Mouse (Mus musculus) cerebellum, postnatal 36 days (tissue): ENCODE data around the gene Bcl2l10.

Experiments used
- DNase-seq, 2 experiments: peaks; one replicate each; pipeline ENCODE4 v3.0.0; 2021 to 2022; ENCODE audit warnings: mixed read lengths in 2 of 2

Bcl2l10 gene

DNA sequence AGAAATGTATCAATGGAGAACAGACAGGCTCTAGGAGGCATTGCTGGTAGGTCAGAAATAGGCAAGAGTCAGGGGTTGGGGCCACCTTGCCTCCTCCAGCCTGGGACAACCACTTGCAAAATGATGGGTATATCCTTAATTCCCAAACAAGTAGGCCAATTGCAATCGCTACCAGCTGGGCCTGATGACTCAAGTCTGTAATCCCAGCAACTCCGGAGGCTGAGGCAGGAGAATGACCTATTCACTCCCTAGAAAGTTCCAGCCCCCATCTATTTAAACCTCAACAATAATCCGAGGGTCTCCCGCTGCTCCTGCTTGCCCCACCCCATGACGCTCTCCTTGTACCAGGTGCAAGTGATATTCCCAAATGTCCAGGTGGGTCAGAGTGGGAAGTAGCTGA lies at the start of gene Bcl2l10:
Gene Bcl2l10, plus strand, starts transcription at position 301 of the 400 bp plus-strand sequence.
- no peak for DNase-seq

- DNase-seq, result no peak
These were observed 48.2 kb upstream of the Bcl2l10 start for GRCm38 (mm10) chr9:75299342-75299741.

DNA sequence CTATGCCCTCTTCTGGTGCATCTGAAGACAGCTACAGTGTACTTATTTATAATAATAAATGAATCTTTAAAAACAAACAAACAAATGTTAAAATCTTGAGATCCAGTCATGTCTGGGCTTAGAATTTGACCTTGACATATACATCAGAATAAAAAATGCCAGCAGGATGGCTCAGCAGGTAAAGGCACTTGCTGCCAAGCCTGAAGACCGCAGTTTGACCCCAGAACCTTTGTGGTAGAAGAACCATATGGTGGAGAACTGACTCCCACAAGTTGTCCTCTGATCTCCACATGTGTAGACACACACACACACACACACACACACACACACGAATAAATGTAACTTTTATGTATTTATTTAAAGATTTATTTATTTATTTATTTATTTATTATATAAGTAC lies 44.5 kb upstream of the Bcl2l10 start:
- DNase-seq, result no peak

DNA sequence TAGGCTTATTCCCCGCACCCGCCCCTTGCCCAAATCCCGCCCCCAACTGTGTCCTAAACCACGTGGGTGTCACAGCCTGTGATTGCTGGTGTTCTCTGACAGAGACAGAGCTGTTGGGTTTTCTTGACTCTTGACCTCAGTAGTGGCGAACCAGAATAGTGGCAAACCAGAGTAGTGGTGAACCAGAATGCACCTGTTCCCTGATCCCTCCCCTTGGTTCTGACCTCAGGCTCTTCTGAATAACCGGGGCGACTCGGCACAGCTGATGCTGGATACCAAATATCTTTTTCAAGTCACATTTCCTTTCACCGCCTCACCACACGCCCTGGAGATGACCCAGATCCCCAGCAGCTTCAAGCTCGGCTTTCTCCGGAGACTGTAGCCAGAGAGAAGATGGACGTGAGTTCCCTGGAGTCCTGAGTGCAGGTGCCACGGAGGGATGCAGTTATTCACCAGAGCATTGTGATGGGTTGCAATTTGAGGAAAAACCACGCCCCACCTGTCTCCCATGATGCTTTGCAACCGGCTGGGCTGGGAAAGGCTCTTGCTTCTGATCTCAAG lies 43.8 kb upstream of the Bcl2l10 start:
- DNase-seq, result peak; percentile 38 to 46

GRCm38 (mm10) chr9:75304286-75304685 lies 43.3 kb upstream of the Bcl2l10 start:
- no peak for DNase-seq

DNA sequence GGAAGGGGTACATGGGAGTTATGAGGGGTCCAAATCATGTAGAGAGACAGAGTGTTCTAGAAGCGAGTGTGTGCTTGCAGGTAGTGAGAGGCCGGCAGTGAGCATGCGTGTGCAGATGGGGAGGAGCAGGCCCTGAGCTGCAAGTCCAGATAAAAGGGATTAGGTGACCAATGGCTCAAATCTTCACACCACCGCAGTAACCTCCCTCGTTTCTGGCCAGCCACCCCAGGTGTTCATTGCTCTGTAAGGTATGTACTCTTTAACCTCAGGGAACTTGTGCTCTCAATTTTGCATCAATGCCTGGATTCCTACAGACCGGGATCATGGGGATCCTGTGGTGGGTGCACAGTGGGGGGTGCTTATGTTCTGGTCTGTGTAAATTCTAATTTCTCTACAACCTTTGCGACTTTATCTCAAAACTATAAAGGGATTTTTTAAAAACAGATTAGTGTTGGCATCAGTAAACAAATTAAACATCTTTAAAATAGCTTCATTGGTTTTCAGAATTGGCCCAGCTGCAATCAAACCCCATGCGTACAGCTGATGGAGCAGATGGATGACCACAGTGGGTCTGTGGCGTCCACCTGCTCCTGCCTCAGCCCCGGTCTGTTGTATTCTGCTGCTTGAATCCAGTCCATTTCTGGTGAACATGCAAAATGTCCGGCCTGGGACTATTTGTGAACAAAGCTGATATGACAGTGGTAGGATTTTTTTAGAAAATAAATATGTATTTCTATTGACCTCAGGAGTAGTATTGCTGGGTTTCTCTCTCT lies 41.2 kb upstream of the Bcl2l10 start, which contains the start of gene Gnb5:
Gene Gnb5, plus strand, starts transcription at position 163 of the 773 bp plus-strand sequence.
- DNase-seq, result peak; percentile 87 to 90

DNA sequence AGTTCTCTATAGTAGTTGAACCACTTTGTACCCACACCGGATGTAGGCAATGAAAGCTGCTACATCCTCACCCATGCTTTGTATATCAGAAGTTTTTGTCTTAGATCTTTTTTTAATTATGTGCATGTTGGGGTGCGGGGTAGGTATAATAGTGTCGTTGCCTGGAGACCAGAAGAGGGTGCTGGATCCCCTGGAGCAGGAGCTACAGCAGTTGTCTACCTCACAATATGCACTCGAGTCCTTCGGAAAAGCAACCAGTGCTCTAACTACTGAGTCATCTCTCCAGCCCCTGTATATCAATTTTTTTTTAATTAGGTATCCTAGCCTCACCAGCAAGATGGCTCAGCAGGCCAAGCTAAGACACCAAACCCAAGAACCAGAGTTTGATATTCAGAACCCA lies 40.5 kb upstream of the Bcl2l10 start:
- no peak for DNase-seq

DNA sequence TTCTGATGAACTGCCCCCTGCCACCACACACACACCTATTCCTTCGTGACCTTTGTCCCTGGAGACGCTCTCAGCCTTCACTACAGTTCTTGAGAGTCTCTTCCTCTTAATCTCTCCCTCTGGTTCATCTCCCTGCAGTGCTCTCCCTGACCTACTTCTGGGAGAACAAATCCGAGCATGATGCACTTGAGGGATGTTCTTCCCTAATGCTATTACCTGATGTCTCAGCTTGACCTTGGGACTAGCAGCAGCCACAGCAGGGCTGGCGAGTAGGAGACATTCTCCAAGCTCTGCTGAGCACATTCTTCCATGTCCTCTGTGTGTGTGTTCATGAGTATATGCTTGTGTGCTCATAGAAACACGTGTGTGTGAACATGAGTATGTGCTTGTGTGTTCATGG lies 38.9 kb upstream of the Bcl2l10 start:
- no peak for DNase-seq

DNA sequence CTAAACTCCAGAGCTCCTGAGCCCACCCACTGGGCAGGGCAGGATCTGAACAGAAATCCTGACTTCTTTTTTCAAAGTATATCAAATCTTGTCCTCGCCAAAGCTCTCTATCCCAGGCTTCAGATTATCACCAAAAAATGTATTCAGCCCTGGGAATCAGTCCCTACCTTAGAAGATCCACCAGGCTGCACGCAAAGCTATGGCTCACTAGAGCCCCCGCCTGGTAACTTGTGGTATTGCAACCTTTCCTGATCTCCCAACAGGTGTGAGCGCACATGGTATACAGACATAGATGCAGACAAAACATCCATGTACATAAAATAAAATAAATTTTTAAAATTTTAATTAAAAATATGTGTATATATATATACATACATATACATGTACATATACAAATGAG lies 35.5 kb upstream of the Bcl2l10 start:
- DNase-seq, result peak; percentile 93 to 98

DNA sequence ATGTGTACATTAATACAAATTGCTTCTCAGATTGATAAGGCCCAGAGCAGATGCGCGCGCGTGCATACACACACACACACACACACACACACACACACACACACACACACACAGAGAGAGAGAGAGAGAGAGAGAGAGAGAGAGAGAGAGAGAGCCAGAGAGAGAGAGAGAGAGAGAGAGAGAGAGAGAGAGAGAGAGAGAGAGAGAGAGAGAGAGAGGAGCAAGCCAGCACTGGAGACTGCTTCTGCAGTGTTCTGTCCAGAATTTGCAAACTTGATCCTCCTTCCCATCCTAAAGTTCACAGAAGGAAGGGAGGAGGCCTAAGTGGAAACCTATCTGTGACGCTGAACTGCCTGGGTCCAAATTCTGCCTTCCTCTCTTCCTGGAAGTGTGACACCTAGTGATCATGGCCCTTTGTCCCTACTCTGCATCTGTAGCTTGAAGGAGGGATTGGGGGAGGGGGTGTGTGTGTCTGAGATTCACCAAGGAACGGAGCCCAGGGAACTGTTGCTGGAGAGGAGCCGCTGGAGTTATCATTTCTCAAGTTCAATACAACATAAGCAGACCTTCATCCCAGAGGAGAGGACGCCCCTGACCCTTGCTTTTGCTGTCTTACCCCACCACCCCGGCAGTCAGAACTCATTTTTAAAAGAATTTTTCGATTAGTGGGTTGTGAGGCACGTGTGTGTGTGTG lies 34.3 kb upstream of the Bcl2l10 start:
- no peak for DNase-seq

- DNase-seq, result peak; percentile 85 to 92
These were observed 33.6 kb upstream of the Bcl2l10 start for GRCm38 (mm10) chr9:75313832-75314516.

DNA sequence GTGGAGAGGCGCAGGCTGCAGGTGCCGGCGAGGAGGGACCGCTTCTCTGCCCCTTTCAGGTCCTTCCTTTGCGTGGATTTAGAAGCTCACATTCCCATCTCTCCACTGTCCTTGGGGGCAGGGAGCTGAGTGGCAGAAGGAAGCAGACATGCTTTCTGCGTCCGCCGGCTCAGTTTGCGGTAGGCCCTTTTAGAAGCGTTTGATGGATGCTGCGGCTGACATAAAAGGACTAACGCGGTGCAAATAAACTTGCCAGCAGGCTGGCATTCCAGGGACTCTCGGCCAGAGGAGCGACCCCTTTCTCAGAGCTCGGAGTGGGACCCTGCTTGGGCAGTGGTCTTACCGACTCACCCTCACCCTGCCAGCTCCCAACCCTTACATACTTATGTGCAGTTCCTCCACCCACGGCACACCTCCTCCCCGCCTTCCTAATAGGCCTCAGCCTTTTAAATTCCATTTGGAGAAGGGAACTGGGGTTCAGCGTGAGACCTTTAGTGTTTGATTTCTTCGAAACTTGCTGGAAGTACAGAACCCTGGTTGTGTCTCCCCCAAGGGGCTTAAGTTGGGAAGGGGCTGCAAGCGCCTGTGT lies 32.9 kb upstream of the Bcl2l10 start:
- DNase-seq, result no peak

- no peak for DNase-seq
These were observed 32.3 kb upstream of the Bcl2l10 start for GRCm38 (mm10) chr9:75315238-75315637.

DNA sequence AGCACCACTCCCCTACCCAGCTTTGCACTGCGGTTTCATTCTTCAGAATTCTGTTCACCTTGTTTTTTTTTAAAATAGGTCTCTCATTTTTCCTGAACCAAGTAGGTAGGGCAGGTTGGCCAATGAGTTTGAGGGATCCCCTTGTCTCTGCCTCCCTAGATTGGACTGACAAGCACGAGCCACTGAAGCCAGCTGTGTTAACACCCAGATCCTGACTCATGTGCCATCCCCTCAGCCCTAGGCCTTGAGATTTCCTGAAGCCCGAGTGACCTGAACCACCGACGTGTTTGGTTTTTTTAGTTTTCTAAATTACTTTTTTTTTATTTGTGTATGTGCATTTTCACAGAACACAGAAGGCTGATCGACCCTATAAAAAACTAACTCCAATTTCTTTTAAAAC lies 30.8 kb upstream of the Bcl2l10 start:
- no peak for DNase-seq

DNA sequence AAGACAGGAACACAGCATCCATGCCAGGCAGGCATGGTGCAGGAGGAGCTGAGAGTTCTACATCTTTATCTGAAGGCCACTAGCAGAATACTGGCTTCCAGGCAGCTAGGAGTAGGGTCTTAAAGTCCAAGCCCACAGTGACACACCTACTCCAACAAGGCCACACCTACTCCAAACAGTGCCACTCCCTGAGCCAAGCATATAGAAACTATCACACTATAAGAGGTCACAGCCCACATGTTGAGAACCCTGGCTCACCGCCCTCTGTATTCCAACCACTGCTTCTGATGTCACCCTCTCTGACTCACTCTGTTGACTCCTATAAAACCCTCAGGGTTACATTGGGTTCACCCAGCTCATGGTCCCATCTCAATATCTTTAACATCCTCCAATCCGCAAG lies 29.4 kb upstream of the Bcl2l10 start:
- DNase-seq, result no peak

DNA sequence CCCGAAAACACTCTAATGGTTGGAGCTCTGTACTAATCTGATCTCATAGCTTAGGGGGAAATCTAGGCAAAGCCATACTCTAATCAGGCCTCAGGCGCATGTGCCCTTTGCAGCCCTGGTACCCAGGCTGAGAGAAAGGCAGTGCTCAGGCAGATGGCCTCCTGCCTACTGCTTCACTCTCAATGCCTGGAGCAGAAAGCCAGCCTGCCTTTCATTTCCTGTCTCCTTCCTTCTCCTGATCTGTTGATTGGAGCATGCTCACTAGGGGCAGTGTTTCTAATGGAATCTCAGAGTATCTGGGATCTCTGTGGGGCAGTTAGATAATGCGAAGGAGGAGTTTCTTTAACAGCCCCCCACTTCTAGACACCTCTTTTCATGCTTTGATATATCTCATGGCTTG lies 28.2 kb upstream of the Bcl2l10 start:
- peak in 1 of 2 experiments; percentile 43 for DNase-seq

DNA sequence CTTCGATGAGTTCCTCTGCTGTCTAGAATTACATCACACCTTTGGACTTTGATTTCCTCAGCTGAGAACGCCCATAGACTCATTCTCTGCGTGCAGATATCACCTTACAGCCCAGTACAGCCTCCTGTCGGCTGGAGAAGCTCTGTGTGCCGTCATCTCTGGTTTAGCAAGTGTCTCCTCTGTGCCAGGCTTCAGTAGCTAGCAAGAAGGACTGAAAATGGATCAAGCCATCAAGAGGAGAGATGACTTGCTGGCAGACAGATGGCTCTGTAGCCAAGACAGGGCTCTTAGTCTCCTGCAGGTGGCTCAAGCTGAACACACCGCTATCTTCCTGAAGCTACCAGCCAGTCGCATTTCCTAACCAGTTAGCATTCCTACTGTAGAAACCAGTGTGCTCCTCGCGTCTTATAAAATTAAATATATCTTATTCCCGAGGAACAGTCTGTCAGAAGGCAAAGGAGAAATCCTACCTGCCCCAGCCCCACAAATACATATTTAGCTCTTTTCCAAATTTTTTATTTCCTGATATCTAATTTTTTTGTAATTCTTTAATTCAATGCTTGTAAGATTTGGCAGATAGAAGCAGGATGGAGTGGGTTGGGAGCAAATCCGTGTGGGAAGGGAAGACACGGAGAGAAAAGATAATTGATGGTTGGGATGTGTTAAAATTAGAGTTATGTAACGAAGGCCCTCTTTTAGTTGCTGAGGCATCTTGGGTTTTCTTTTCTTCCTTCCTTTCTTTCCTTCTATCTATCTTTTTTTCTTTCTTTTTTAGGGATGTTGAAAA lies 25.3 kb upstream of the Bcl2l10 start:
- peak; percentile 47 to 55 for DNase-seq

DNA sequence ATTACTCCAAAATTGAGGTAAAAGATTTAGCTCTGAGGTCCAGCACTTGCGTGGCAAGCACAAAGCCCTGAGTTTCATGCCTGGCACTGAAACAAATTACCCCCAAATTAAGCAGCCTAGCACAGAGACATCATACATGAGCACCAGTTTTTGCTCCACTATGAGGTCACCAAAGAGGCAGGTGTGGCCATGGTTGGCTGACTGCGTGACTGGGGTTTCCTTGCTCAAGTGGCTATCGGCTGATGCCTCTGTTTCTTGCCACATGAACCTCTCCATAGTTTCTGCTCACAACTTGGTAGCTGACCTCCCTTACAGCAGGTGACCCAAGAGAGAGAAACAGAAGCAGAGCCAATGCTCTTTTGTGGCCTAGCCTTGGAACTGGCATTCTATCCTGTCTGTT lies 19.5 kb upstream of the Bcl2l10 start:
- no peak for DNase-seq

GRCm38 (mm10) chr9:75330821-75331220 lies 16.7 kb upstream of the Bcl2l10 start:
- DNase-seq, result no peak

- DNase-seq, result no peak
These were observed 13.1 kb upstream of the Bcl2l10 start for GRCm38 (mm10) chr9:75334440-75334839.

DNA sequence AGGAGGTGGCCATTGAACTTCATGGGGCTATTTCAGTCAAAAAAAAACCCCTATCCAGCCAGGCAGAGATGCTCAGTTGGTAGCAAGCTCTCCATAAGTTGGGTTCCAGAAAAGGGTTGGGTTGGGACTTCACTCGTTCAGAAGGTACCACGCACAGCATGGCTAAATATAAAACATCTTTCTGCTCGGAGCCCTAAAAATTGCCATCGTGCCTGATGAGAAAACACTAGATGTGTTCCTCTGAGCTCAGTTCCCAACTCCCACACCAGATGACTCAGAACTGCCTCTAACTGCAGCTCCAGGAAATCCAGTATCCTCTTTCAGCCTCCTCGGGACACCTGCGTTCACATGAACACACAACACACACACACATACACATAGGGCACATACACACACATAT lies 9.5 kb upstream of the Bcl2l10 start:
- no peak for DNase-seq

DNA sequence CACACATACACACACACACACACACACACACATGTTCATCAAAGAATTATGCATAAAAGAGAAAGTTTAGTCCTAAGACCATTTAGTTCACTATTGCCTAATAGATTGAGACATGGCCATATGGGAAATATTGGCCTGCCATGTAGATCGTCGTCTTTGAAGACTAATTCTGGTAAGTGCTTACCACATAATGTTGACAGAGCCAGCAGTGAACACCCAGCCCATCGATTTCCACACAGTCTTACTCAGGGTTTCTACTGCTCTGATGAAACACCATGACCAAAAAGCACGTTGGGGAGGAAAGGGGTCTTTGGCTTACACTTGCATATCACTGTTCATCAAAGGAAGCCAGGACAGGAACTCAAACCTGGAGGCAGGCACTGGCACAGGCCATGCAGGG lies 5.1 kb upstream of the Bcl2l10 start:
- DNase-seq, result no peak
